Mouse (Mus musculus) testis, adult 2 months (tissue): ENCODE measurements around the gene Retnlb.

Experiments used
- CTCF ChIP-seq: fragments of 200-500 bp; IDR thresholded peaks from 2 replicates; pipeline ENCODE4 v1.5.1; 2012; ENCODE audit warnings: low read depth, mild to moderate bottlenecking, inconsistent platforms, low read length, moderate library complexity; ENCODE audit not compliant: control insufficient read depth, insufficient read depth, insufficient replicate concordance
- POLR2A ChIP-seq: fragments of 200-500 bp; IDR thresholded peaks from 2 replicates; pipeline ENCODE4 v1.6.1; 2012; ENCODE audit warnings: low read depth, mild to moderate bottlenecking, inconsistent platforms, low read length, moderate library complexity; ENCODE audit not compliant: control insufficient read depth

DNA sequence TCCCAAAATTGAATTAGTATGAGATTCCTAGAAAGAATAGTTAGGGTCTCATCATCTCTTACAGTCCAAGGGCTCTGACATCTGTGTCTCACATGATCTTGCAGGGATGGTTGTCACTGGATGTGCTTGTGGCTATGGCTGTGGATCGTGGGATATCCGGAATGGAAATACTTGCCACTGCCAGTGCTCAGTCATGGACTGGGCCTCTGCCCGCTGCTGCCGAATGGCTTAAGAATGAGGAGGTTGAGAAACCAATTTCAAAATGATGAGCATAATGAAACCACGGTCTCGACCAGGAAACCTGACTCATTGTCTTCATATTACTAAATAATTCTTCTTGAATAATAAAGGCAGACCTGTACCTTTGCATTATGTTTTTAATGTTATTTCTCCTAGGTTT lies 1.9 kb downstream of the Retnlb start:
- TF ChIP-seq CTCF (no peak), POLR2A (no peak)
